Comparison of ENCODE assay signal across 12 mouse cellular contexts in the genomic region with DNA sequence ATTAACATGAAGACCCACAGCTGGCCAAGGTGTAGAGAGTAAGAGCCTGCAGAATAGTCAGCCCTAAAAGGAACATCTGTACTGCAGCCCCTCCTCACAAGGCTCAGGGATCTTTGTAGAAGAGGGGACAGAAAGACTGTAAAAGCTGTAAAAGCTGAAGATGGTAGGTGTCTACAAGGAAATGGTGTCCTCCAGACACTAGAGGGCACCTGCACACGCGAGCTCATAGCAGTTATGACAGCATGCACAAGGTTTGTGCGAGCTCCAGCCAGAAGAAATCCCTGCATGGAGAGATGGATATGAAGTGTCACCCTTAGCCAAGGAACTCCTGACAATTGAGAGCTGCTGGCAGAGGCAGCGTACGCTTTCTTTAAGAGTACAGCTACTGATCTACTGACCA. TPM values are rescaled to one million over a fixed set of nuclear protein-coding genes. Genes with fewer than 3 reads are reported as not detected.
A peak's percentile ranks its signal among the peaks of the same experiment; 100 is the strongest.
DNase-seq lines count a peak whose midpoint lies in the region; ATAC-seq and TF ChIP-seq lines count a peak whose summit lies in the region.
"Had no signal": no experiment of that assay in that cellular context is flagged by ENCODE, and none has a peak within 500 bp of the region (broad histone marks: within the 10 kb centered on the region; RNA-seq: fewer than 3 reads in every experiment).

No protein-coding gene starts in this region.

- peak; percentile 52; the same call in 1 of the 2 replicates for TF ChIP-seq CTCF in kidney, postnatal 0 days (IDR thresholded peaks at IDR 0.05; ENCODE audit: low read depth)
- no peak for TF ChIP-seq CTCF in thymus, adult 2 months (IDR thresholded peaks at IDR 0.05; ENCODE audit: borderline replicate concordance, control insufficient read depth, extremely low read depth, insufficient read depth, low read length, poor library complexity)
- TF ChIP-seq CTCF in stomach, postnatal 0 days (IDR thresholded peaks at IDR 0.05; ENCODE audit: low read depth) = peak; percentile 61

- no peak for ATAC-seq in kidney, postnatal 0 days (replicated peaks; ENCODE audit: low FRiP score, low read depth)
- no peak for ATAC-seq in stomach, postnatal 0 days (ENCODE audit: low FRiP score, low TSS enrichment)
- no peak for ATAC-seq in erythroblast, adult 5-6 weeks (replicated peaks; ENCODE audit: low FRiP score, poor library complexity, severe bottlenecking)

- H3K9me3 ChIP-seq in kidney, postnatal 0 days (replicated peaks; ENCODE audit: low read length) = no peaks in the 10 kb centered on the region
- H3K9me3 ChIP-seq in stomach, postnatal 0 days (ENCODE audit: control insufficient read depth, low read length) = no peaks in the 10 kb centered on the region
- H3K9me3 ChIP-seq: megakaryocyte, embryonic 14.5 days; neural tube, embryonic 12.5 days; stomach, embryonic 15.5 days had no signal

- H3K36me3 ChIP-seq in kidney, postnatal 0 days (ENCODE audit: insufficient read depth, low read length) = no peaks in the 10 kb centered on the region
- H3K36me3 ChIP-seq in thymus, adult 2 months (ENCODE audit: control insufficient read depth, insufficient read depth, low read length) = no peaks in the 10 kb centered on the region
- H3K36me3 ChIP-seq in stomach, postnatal 0 days (ENCODE audit: control insufficient read depth, insufficient read depth, low read length) = no peaks in the 10 kb centered on the region
- H3K36me3 ChIP-seq: neural tube, embryonic 12.5 days; stomach, embryonic 15.5 days had no signal

- no peak for TF ChIP-seq EP300 in stomach, postnatal 0 days (optimal IDR thresholded peaks at IDR 0.05)

- H3K9ac ChIP-seq in kidney, postnatal 0 days (ENCODE audit: low read depth, low read length) = no peak overlapping the region
- no peak overlapping the region for H3K9ac ChIP-seq in stomach, postnatal 0 days (ENCODE audit: low read length)
- H3K9ac ChIP-seq: neural tube, embryonic 12.5 days; stomach, embryonic 15.5 days had no signal

- TF ChIP-seq POLR2A in thymus, adult 2 months (IDR thresholded peaks at IDR 0.05; ENCODE audit: control insufficient read depth, extremely low read depth, insufficient read depth, low read length, poor library complexity) = no peak

- peak; percentile 4 for DNase-seq in kidney, postnatal 0 days (ENCODE audit: low spot score)
- DNase-seq in kidney, adult 11 months = no peak
- DNase-seq in thymus, postnatal 4 days = peak; percentile 12
- no peak for DNase-seq in thymus, adult 2 months
- peak; percentile 19 for DNase-seq in ZHBTc4 (ENCODE audit: low read depth, low spot score)
- DNase-seq in stomach, postnatal 0 days (ENCODE audit: low spot score) = no peak
- DNase-seq in layer of hippocampus, adult 9-10 months (ENCODE audit: low spot score) = no peak
- DNase-seq: cerebellum, adult 9-10 months had no signal

- H3K27ac ChIP-seq in kidney, postnatal 0 days = no peak overlapping the region
- no peak overlapping the region for H3K27ac ChIP-seq in thymus, adult 2 months (ENCODE audit: control insufficient read depth, insufficient read depth, low read length)
- no peak overlapping the region for H3K27ac ChIP-seq in stomach, postnatal 0 days (replicated peaks)
- H3K27ac ChIP-seq: neural tube, embryonic 12.5 days; stomach, embryonic 15.5 days had no signal

- no peak overlapping the region for H3K4me2 ChIP-seq in kidney, postnatal 0 days (ENCODE audit: low read length)
- H3K4me2 ChIP-seq in stomach, postnatal 0 days (replicated peaks; ENCODE audit: low read depth) = no peak overlapping the region
- H3K4me2 ChIP-seq: neural tube, embryonic 12.5 days; stomach, embryonic 15.5 days had no signal

- no peaks in the 10 kb centered on the region for H3K27me3 ChIP-seq in kidney, postnatal 0 days (ENCODE audit: insufficient read depth, low read length)
- no peaks in the 10 kb centered on the region for H3K27me3 ChIP-seq in thymus, adult 2 months (ENCODE audit: control insufficient read depth, insufficient read depth, low read length)
- H3K27me3 ChIP-seq in stomach, postnatal 0 days (ENCODE audit: control insufficient read depth, insufficient read depth, low read length) = no peaks in the 10 kb centered on the region
- H3K27me3 ChIP-seq: neural tube, embryonic 12.5 days; stomach, embryonic 15.5 days had no signal

- H3K4me1 ChIP-seq in kidney, postnatal 0 days (replicated peaks; ENCODE audit: insufficient read depth, low read length) = no peaks in the 10 kb centered on the region
- H3K4me1 ChIP-seq in thymus, adult 2 months (replicated peaks; ENCODE audit: control insufficient read depth, insufficient read depth, low read length) = no peaks in the 10 kb centered on the region
- no peaks in the 10 kb centered on the region for H3K4me1 ChIP-seq in stomach, postnatal 0 days (replicated peaks; ENCODE audit: control insufficient read depth, insufficient read depth)
- H3K4me1 ChIP-seq: neural tube, embryonic 12.5 days; stomach, embryonic 15.5 days had no signal

- 57% methylated on average over 5 of the region's 5 CpGs for WGBS in kidney, postnatal 0 days
- WGBS in thymus, adult 2 months = 56% methylated on average over 5 of the region's 5 CpGs
- 53% methylated on average over 5 of the region's 5 CpGs for WGBS in stomach, postnatal 0 days

- no peak overlapping the region for H3K4me3 ChIP-seq in kidney, postnatal 0 days (replicated peaks; ENCODE audit: low read depth, low read length)
- H3K4me3 ChIP-seq in thymus, adult 2 months (ENCODE audit: control insufficient read depth, insufficient read depth, low read length) = no peak overlapping the region
- H3K4me3 ChIP-seq in stomach, postnatal 0 days (ENCODE audit: low read depth, low read length) = no peak overlapping the region
- H3K4me3 ChIP-seq: megakaryocyte, embryonic 14.5 days; neural tube, embryonic 12.5 days; stomach, embryonic 15.5 days had no signal

RNA-seq across cellular contexts. Expression of gene Gnl3l, which starts 56.4 kb away (rescaled TPM):
- polyA plus RNA-seq in kidney, postnatal 0 days (2015; fragmentation: Nextera tagmentation; extraction: Ambion mirVana) = 22.0 and 22.1 TPM in 2 replicates
- polyA plus RNA-seq in thymus, adult 2 months (2012; rRNA removed) = 14.3 and 15.3 TPM in 2 replicates
- polyA plus RNA-seq in stomach, postnatal 0 days (2015; fragmentation: Nextera tagmentation; extraction: Ambion mirVana) = 13.0 and 15.2 TPM in 2 replicates
- total RNA-seq in erythroblast, adult 5-6 weeks (2015; ENCODE audit: low replicate concordance) = 7.7 and 7.9 TPM in 2 replicates
- total RNA-seq in erythroblast, adult 5-6 weeks (2017; ENCODE audit: low replicate concordance) = 13.1 and 16.6 TPM in 2 replicates

Comparison
In these comparisons a context has a peak if more than half of its experiments do, and no peak if none do; other contexts are left out.
1. DNase-seq: peak in kidney, postnatal 0 days (single experiment), thymus, postnatal 4 days (single experiment) and ZHBTc4 (single experiment); none in kidney, adult 11 months (single experiment), thymus, adult 2 months (single experiment), stomach, postnatal 0 days (single experiment) and layer of hippocampus, adult 9-10 months (single experiment).